Mouse (Mus musculus): ENCODE measurements around the gene Trim62.

GRCm38 (mm10) chr4:128935595-128935994 is 52.2 kb downstream of the Trim62 start:
- TF ChIP-seq TAL1 (IDR thresholded peaks at IDR 0.05; ENCODE audit: low read length) = no peak
- no peak for TF ChIP-seq GATA1 (IDR thresholded peaks at IDR 0.05; ENCODE audit: low read length)
